Mouse (Mus musculus): ENCODE data around the gene Ptov1.

- TF ChIP-seq CTCF (IDR thresholded peaks at IDR 0.05; ENCODE audit: low read depth, low read length) (no peak), POLR2A (IDR thresholded peaks at IDR 0.05; ENCODE audit: borderline replicate concordance, low read depth, low read length) (no peak)
Observed at GRCm38 (mm10) chr7:44823409-44823808, 46.2 kb downstream of the Ptov1 start.

Data from bone marrow macrophage, adult 2 months (primary cell).